Mouse (Mus musculus): ENCODE results near the gene Ostm1. TPM values are rescaled to one million over a fixed set of nuclear protein-coding genes. Genes with fewer than 3 reads are reported as not detected.
A peak's percentile ranks its signal among the peaks of the same experiment; 100 is the strongest.

Ostm1 gene
- total and polyA plus RNA-seq, 2 experiments from 2014 or later, result 13.8 to 20.2 TPM

- DNase-seq (ENCODE audit: low spot score) (no peak), ATAC-seq (ENCODE audit: insufficient read depth, low read depth) (no peak)
- no peak overlapping the region for H3K27ac ChIP-seq (ENCODE audit: low read depth)
- H3K9me3 ChIP-seq (replicated peaks; ENCODE audit: control insufficient read depth, low read length), result no peaks in the 10 kb centered on the region
- H3K36me3 ChIP-seq (replicated peaks; ENCODE audit: control insufficient read depth, insufficient read depth, low read length), result no peaks in the 10 kb centered on the region
- peaks cover 7% of the 10 kb centered on the region; the same call in 1 of the 2 replicates for H3K4me1 ChIP-seq (ENCODE audit: control insufficient read depth, insufficient read depth)
- no peak overlapping the region for H3K9ac ChIP-seq (replicated peaks; ENCODE audit: low read depth, low read length)
- peaks cover 100% of the 10 kb centered on the region for H3K27me3 ChIP-seq (ENCODE audit: control insufficient read depth, insufficient read depth, low read length)
- TF ChIP-seq EP300 (IDR thresholded peaks at IDR 0.05; ENCODE audit: low read depth) (no peak), CTCF (IDR thresholded peaks at IDR 0.05; ENCODE audit: low read depth) (no peak)
- H3K4me2 ChIP-seq (ENCODE audit: low read depth, low read length), result no peak overlapping the region
- no peak overlapping the region for H3K4me3 ChIP-seq (ENCODE audit: low read depth, low read length)
- 14% methylated on average over 7 of the region's 7 CpGs for WGBS
Measured at GRCm38 (mm10) chr10:42580951-42581277, 2.7 kb upstream of the Ostm1 start.

GRCm38 (mm10) chr10:42581694-42582565 is 1.7 kb upstream of the Ostm1 start:
- H3K4me1 ChIP-seq (ENCODE audit: control insufficient read depth, insufficient read depth), result peaks cover 7% of the 10 kb centered on the region; the same call in 1 of the 2 replicates
- H3K36me3 ChIP-seq (replicated peaks; ENCODE audit: control insufficient read depth, insufficient read depth, low read length), result no peaks in the 10 kb centered on the region
- H3K4me2 ChIP-seq (ENCODE audit: low read depth, low read length), result no peak overlapping the region
- H3K27ac ChIP-seq (ENCODE audit: low read depth), result no peak overlapping the region
- TF ChIP-seq CTCF (IDR thresholded peaks at IDR 0.05; ENCODE audit: low read depth) (no peak), EP300 (IDR thresholded peaks at IDR 0.05; ENCODE audit: low read depth) (no peak)
- ATAC-seq (ENCODE audit: insufficient read depth, low read depth), result no peak
- WGBS, result 3% methylated on average over 45 of the region's 45 CpGs
- peak overlapping the region; percentile 29; the same call in 1 of the 2 replicates for H3K4me3 ChIP-seq (ENCODE audit: low read depth, low read length)
- no peak for DNase-seq (ENCODE audit: low spot score)
- 0 out of 2 replicates have a peak, but pooled peaks cover 6% of the 10 kb centered on the region for H3K9me3 ChIP-seq (replicated peaks; ENCODE audit: control insufficient read depth, low read length)
- H3K9ac ChIP-seq (replicated peaks; ENCODE audit: low read depth, low read length), result no peak overlapping the region
- peaks cover 100% of the 10 kb centered on the region for H3K27me3 ChIP-seq (ENCODE audit: control insufficient read depth, insufficient read depth, low read length)

DNA sequence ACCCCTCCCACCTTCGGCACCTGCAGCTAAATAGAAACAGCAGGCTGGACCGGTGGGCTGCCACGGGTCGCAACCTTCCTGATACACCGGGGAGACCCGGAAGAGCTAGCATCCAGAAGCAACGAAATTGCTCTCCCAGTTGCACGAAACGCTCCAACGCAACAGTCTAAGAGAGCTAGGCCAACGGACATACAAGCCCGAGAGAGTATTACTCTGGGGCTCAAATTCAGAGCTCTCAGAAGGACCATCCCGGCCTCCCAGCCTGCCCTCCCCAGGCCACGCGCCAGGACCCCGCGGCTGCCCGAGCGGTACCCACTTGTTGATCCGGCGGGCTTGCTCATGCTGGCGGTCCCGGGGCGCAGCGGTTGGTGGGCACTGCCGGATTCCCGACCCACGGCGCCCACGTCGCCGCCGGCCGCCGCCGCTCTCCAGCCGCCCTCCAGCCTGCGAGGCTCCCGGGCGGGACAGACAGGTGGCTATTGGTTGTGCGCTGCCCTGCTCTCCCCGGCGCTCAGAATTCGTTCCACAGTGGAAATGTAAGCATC is 984 bp upstream of the Ostm1 start:
- no peak; the same call in 1 of the 2 replicates for ATAC-seq (ENCODE audit: insufficient read depth, low read depth)
- Histone ChIP-seq H3K4me2 (ENCODE audit: low read depth, low read length) (peak overlapping the region; percentile 8; the same call in 1 of the 2 replicates), H3K27ac (ENCODE audit: low read depth) (no peak overlapping the region), H3K9me3 (replicated peaks; ENCODE audit: control insufficient read depth, low read length) (0 out of 2 replicates have a peak, but pooled peaks cover 6% of the 10 kb centered on the region), H3K4me1 (ENCODE audit: control insufficient read depth, insufficient read depth) (peaks cover 7% of the 10 kb centered on the region; the same call in 1 of the 2 replicates), H3K4me3 (ENCODE audit: low read depth, low read length) (peak overlapping the region; percentile 29), H3K9ac (replicated peaks; ENCODE audit: low read depth, low read length) (no peak overlapping the region), H3K36me3 (replicated peaks; ENCODE audit: control insufficient read depth, insufficient read depth, low read length) (no peaks in the 10 kb centered on the region), H3K27me3 (ENCODE audit: control insufficient read depth, insufficient read depth, low read length) (peaks cover 99% of the 10 kb centered on the region)
- TF ChIP-seq EP300 (IDR thresholded peaks at IDR 0.05; ENCODE audit: low read depth), result no peak
- TF ChIP-seq CTCF (IDR thresholded peaks at IDR 0.05; ENCODE audit: low read depth), result no peak
- DNase-seq (ENCODE audit: low spot score), result no peak
- WGBS, result under 1% methylated on average over 44 of the region's 44 CpGs

- Histone ChIP-seq H3K4me2 (ENCODE audit: low read depth, low read length) (peak overlapping the region; percentile 43), H3K9ac (replicated peaks; ENCODE audit: low read depth, low read length) (no peak overlapping the region), H3K27me3 (ENCODE audit: control insufficient read depth, insufficient read depth, low read length) (peaks cover 99% of the 10 kb centered on the region), H3K27ac (ENCODE audit: low read depth) (no peak overlapping the region), H3K36me3 (replicated peaks; ENCODE audit: control insufficient read depth, insufficient read depth, low read length) (no peaks in the 10 kb centered on the region), H3K9me3 (replicated peaks; ENCODE audit: control insufficient read depth, low read length) (0 out of 2 replicates have a peak, but pooled peaks cover 6% of the 10 kb centered on the region), H3K4me3 (ENCODE audit: low read depth, low read length) (peak overlapping the region; percentile 29), H3K4me1 (ENCODE audit: control insufficient read depth, insufficient read depth) (peaks cover 7% of the 10 kb centered on the region; the same call in 1 of the 2 replicates)
- TF ChIP-seq CTCF (IDR thresholded peaks at IDR 0.05; ENCODE audit: low read depth) (no peak), EP300 (IDR thresholded peaks at IDR 0.05; ENCODE audit: low read depth) (no peak)
- DNase-seq (ENCODE audit: low spot score) (no peak), ATAC-seq (ENCODE audit: insufficient read depth, low read depth) (no peak)
- WGBS, result 2% methylated on average over 31 of the region's 32 CpGs
Measured at GRCm38 (mm10) chr10:42583902-42584435, 347 bp downstream of the Ostm1 start.

GRCm38 (mm10) chr10:42584436-42584983 is 888 bp downstream of the Ostm1 start:
- H3K4me3 ChIP-seq (ENCODE audit: low read depth, low read length), result peak overlapping the region; percentile 29
- no peak for DNase-seq (ENCODE audit: low spot score)
- 3% methylated on average over 36 of the region's 37 CpGs for WGBS
- TF ChIP-seq CTCF (IDR thresholded peaks at IDR 0.05; ENCODE audit: low read depth) (no peak), EP300 (IDR thresholded peaks at IDR 0.05; ENCODE audit: low read depth) (no peak)
- no peaks in the 10 kb centered on the region for H3K36me3 ChIP-seq (replicated peaks; ENCODE audit: control insufficient read depth, insufficient read depth, low read length)
- peaks cover 7% of the 10 kb centered on the region; the same call in 1 of the 2 replicates for H3K4me1 ChIP-seq (ENCODE audit: control insufficient read depth, insufficient read depth)
- H3K9me3 ChIP-seq (replicated peaks; ENCODE audit: control insufficient read depth, low read length), result 0 out of 2 replicates have a peak, but pooled peaks cover 6% of the 10 kb centered on the region
- H3K27me3 ChIP-seq (ENCODE audit: control insufficient read depth, insufficient read depth, low read length), result peaks cover 99% of the 10 kb centered on the region
- ATAC-seq (ENCODE audit: insufficient read depth, low read depth), result no peak
- H3K9ac ChIP-seq (replicated peaks; ENCODE audit: low read depth, low read length), result no peak overlapping the region
- no peak overlapping the region for H3K27ac ChIP-seq (ENCODE audit: low read depth)
- 0 out of 2 replicates have a peak overlapping the region, but pooled peaks have one; percentile 43 for H3K4me2 ChIP-seq (ENCODE audit: low read depth, low read length)
